Mouse (Mus musculus): Measurements from ENCODE around the gene Ccl3.

Gene Ccl3

GRCm38 (mm10) chr11:83649305-83649841, at the start of gene Ccl3:
Gene Ccl3 (minus strand): TSS chr11:83649355.
- DNase-seq = no peak

DNA sequence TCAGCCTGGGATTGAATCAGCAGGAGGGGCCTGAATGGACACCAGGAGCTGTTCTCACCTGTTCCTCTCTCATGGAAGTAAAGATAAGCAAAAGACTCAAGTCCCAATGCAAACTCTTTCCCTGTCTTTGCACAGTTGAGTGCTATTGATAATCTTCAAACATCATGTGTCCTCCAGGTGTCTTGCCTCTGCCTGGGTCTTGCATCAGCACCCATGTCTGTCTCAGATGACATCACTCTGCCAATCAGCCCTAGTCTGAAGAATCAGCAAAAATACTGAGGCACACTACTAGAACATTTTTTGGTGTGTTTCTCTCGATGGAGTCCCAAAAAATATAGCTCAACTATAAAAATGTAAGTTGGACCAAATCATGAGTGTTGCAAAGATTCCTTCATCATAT, 42.9 kb upstream of the Ccl3 start:
- DNase-seq = no peak

GRCm38 (mm10) chr11:83689918-83690317, 40.8 kb upstream of the Ccl3 start:
- no peak for DNase-seq

GRCm38 (mm10) chr11:83675665-83676064, 26.5 kb upstream of the Ccl3 start:
- DNase-seq = no peak

- peak; percentile 8 for DNase-seq
Measured at GRCm38 (mm10) chr11:83671743-83672142, 22.6 kb upstream of the Ccl3 start.

- DNase-seq = no peak
Measured at GRCm38 (mm10) chr11:83663532-83663931, 14.4 kb upstream of the Ccl3 start.

- DNase-seq = no peak
Measured at GRCm38 (mm10) chr11:83662204-83662603, 13.0 kb upstream of the Ccl3 start, which contains the start of gene Ccl4. Gene Ccl4 (plus strand): TSS chr11:83662584.

GRCm38 (mm10) chr11:83658797-83659196, 9.6 kb upstream of the Ccl3 start:
- DNase-seq = no peak

GRCm38 (mm10) chr11:83657508-83657907, 8.4 kb upstream of the Ccl3 start:
- no peak for DNase-seq

DNA sequence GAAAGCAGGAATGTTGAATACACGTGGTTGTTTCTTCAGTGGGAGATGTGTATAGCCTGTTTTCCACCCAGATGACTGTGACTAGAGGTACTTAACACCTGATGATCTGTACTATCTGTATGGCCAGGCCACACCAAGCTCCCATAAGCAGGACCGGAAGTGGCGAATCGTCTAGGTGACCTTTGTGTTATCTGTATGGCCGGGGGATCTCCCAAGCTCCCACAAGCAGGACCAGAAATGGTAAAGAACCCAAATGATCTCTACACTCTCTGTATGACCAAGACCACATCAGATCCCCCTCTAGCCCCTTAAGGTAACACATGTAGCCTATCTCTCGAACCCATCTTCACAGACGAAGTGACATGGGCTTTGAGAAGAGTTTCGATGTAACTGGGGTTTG, 5.5 kb upstream of the Ccl3 start:
- no peak for DNase-seq

- DNase-seq = no peak
Measured at GRCm38 (mm10) chr11:83646356-83647149, 2.6 kb downstream of the Ccl3 start.

GRCm38 (mm10) chr11:83645521-83645920, 3.6 kb downstream of the Ccl3 start, which contains the start of gene Rpl9-ps1:
Gene Rpl9-ps1 (minus strand): TSS chr11:83645621.
- no peak for DNase-seq

- no peak for DNase-seq
Measured at GRCm38 (mm10) chr11:83641216-83641615, 7.9 kb downstream of the Ccl3 start.

- DNase-seq = no peak
Measured at GRCm38 (mm10) chr11:83640141-83640540, 9.0 kb downstream of the Ccl3 start.

DNA sequence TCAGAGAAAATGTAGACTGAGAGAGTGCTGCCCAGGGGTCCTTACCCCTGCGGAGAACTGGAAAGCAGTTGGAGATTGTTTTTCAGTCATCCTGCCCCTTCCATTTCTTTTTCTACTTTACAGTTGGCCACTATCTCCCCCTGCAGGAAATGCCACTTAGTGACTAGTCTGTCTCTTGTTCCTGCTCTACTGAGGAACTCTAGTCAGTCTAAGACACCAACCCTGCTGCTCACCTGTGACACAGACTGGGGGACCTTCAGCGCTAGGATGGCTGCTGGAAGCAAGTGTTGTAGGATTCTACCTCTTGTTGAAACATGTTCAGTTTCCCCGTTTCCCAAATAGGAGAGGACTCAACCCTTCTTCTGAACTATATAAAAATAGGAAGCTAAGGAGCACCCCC, 9.6 kb downstream of the Ccl3 start:
- no peak for DNase-seq

DNA sequence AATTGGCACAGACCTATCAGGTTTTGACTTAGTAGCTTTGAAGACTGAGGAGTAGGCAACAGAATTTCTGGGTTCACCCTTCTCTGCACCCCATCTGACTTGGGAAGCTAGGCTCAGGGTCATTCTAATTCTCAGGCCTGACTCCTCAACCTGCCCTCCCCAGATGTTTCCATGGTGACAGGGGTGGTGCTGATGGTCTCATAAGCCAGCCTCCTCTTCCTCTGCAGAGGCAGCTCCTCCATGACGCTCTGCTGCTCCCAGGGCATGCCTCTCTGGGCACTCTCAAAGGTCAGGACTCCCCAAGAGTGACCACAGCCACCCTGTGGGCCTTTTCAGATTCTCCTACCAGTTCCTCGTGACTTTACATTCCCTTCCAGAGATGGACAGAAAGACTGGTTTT, 10.2 kb downstream of the Ccl3 start:
- no peak for DNase-seq

DNA sequence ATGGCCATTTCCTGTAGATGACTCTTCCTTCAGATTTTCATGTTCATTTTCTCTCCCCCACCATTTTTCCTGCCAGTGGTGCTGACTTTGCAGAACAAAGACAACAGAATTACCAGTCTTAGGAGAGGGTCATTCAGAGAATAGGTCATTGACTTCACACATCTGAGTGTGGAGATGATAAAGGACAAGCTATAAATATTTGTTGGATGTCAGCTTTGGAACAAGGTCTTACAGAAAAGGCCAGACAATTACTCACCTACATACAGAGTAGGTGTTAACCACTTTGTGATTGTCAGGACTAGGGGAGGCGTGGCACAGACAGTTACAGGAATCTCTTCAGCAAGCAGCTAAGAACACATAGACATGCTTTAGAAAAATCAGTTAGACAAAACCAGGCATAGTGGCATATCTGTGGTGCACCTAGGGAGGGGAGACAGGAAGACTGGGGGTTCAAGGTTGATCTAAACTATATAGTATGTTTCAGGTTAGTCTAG, 12.4 kb downstream of the Ccl3 start:
- DNase-seq = no peak

- no peak for DNase-seq
Measured at GRCm38 (mm10) chr11:83634898-83635297, 14.3 kb downstream of the Ccl3 start.

GRCm38 (mm10) chr11:83634425-83634824, 14.7 kb downstream of the Ccl3 start:
- no peak for DNase-seq

DNA sequence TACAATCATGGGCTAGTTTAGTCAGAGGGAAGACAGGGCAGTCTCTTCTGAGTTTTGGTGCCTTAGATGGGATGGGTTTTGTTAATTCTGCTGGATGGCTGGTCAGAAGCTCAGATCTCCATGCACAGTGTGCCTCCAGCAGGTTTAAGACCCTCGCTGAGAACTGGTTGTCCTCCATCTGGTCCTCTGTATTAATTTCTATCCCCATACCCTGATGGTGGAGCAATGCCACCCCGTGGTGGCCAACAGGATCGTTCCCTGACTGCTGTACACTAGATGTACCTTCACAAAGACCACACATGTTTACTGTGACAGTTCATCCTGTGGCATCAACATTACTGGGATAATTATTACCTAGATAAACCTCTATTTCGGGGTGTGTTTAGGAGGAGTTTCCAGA, 16.4 kb downstream of the Ccl3 start:
- DNase-seq = no peak

GRCm38 (mm10) chr11:83631065-83631464, 18.1 kb downstream of the Ccl3 start:
- no peak for DNase-seq

- DNase-seq = no peak
Measured at GRCm38 (mm10) chr11:83630630-83631029, 18.5 kb downstream of the Ccl3 start.

GRCm38 (mm10) chr11:83628808-83629207, 20.3 kb downstream of the Ccl3 start:
- no peak for DNase-seq

GRCm38 (mm10) chr11:83623586-83623985, 25.6 kb downstream of the Ccl3 start:
- DNase-seq = no peak
